Mouse (Mus musculus): Measurements from ENCODE around the gene Pcmt1. TPM values are rescaled to one million over a fixed set of nuclear protein-coding genes. Genes with fewer than 3 reads are reported as not detected.
A peak's percentile ranks its signal among the peaks of the same experiment; 100 is the strongest.

Pcmt1 gene
- 72.8 and 73.9 TPM in 2 replicates for polyA plus RNA-seq (2011; ENCODE audit: insufficient read depth, insufficient read length, low read depth, missing spikeins)

DNA sequence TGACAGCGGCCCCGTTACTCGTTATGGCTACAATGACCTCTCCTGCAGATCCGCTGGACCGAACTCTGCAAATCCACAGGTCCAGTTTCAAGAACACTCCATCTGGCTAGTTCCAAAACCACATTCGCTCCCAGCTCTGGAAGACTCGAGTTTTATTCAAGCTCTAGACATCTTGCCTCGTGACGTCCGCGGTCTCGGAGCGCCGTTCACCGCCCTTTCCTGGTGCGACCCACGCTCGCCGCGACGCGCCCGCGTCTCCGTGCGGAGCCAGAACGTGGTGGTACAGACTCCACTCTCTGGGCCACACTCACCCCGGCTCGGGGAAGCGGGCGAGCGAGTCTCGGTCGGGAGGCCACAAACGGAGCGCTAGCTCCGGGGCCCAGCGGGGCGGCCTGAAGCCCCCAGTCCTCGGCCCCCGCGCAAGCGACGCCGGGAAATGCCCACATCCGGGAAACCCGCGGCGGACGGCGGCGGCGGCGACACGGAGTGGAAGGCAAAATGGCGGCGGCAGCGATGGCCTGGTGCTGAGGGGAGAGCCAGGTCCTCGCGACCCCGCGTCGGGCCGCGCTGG, at the start of gene Pcmt1, which contains the start of gene Lats1:
Gene Pcmt1, minus strand, starts transcription at position 406 of the 571 bp plus-strand sequence.
Gene Lats1, plus strand, starts transcription at position 484 of the 571 bp plus-strand sequence.
- no peaks in the 10 kb centered on the region for H3K27me3 ChIP-seq (ENCODE audit: control insufficient read depth, insufficient read depth, low read length, poor library complexity, severe bottlenecking)
- no peak within 1 kb of the TSS for H3K27ac ChIP-seq (ENCODE audit: insufficient read depth, low read length)
- H3K9me3 ChIP-seq (replicated peaks; ENCODE audit: control insufficient read depth, insufficient read depth, low read length, poor library complexity, severe bottlenecking) = no peaks in the 10 kb centered on the region
- H3K4me3 ChIP-seq (ENCODE audit: low read depth, low read length) = peak within 1 kb of the TSS; percentile 82
- H3K36me3 ChIP-seq (ENCODE audit: control insufficient read depth, insufficient read depth, low read length, poor library complexity, severe bottlenecking) = peaks cover 37% of the 10 kb centered on the region
- TF ChIP-seq EP300 (IDR thresholded peaks at IDR 0.05; ENCODE audit: insufficient read depth, low read depth, low read length) (no peak), POLR2A (IDR thresholded peaks at IDR 0.05; ENCODE audit: insufficient read depth, low read length) (peak; percentile 43)
- peak within 1 kb of the TSS; percentile 99 for H3K9ac ChIP-seq (ENCODE audit: low read depth, poor library complexity, severe bottlenecking)
- H3K4me1 ChIP-seq (ENCODE audit: control insufficient read depth, insufficient read depth, low read length) = no peaks in the 10 kb centered on the region

- no peaks in the 10 kb centered on the region for H3K27me3 ChIP-seq (ENCODE audit: control insufficient read depth, insufficient read depth, low read length, poor library complexity, severe bottlenecking)
- H3K9me3 ChIP-seq (replicated peaks; ENCODE audit: control insufficient read depth, insufficient read depth, low read length, poor library complexity, severe bottlenecking) = no peaks in the 10 kb centered on the region
- peak overlapping the region; percentile 12; the same call in 1 of the 2 replicates for H3K4me3 ChIP-seq (ENCODE audit: low read depth, low read length)
- H3K9ac ChIP-seq (ENCODE audit: low read depth, poor library complexity, severe bottlenecking) = peak overlapping the region; percentile 72
- H3K4me1 ChIP-seq (ENCODE audit: control insufficient read depth, insufficient read depth, low read length) = no peaks in the 10 kb centered on the region
- H3K27ac ChIP-seq (ENCODE audit: insufficient read depth, low read length) = no peak overlapping the region
- TF ChIP-seq POLR2A (IDR thresholded peaks at IDR 0.05; ENCODE audit: insufficient read depth, low read length) (no peak), EP300 (IDR thresholded peaks at IDR 0.05; ENCODE audit: insufficient read depth, low read depth, low read length) (no peak), CTCF (IDR thresholded peaks at IDR 0.05; ENCODE audit: low read depth, low read length) (no peak)
- H3K36me3 ChIP-seq (ENCODE audit: control insufficient read depth, insufficient read depth, low read length, poor library complexity, severe bottlenecking) = no peaks in the 10 kb centered on the region
Observed at GRCm38 (mm10) chr10:7727011-7727410, 46.1 kb upstream of the Pcmt1 start.

GRCm38 (mm10) chr10:7726501-7726812, 45.5 kb upstream of the Pcmt1 start:
- Histone ChIP-seq H3K9ac (ENCODE audit: low read depth, poor library complexity, severe bottlenecking) (peak overlapping the region; percentile 72), H3K36me3 (ENCODE audit: control insufficient read depth, insufficient read depth, low read length, poor library complexity, severe bottlenecking) (no peaks in the 10 kb centered on the region), H3K4me1 (ENCODE audit: control insufficient read depth, insufficient read depth, low read length) (no peaks in the 10 kb centered on the region), H3K4me3 (ENCODE audit: low read depth, low read length) (peak overlapping the region; percentile 89), H3K27me3 (ENCODE audit: control insufficient read depth, insufficient read depth, low read length, poor library complexity, severe bottlenecking) (no peaks in the 10 kb centered on the region), H3K27ac (ENCODE audit: insufficient read depth, low read length) (no peak overlapping the region), H3K9me3 (replicated peaks; ENCODE audit: control insufficient read depth, insufficient read depth, low read length, poor library complexity, severe bottlenecking) (no peaks in the 10 kb centered on the region)
- TF ChIP-seq CTCF (IDR thresholded peaks at IDR 0.05; ENCODE audit: low read depth, low read length) (no peak), EP300 (IDR thresholded peaks at IDR 0.05; ENCODE audit: insufficient read depth, low read depth, low read length) (no peak), POLR2A (IDR thresholded peaks at IDR 0.05; ENCODE audit: insufficient read depth, low read length) (no peak)

GRCm38 (mm10) chr10:7725751-7726500, 45.0 kb upstream of the Pcmt1 start, which contains the start of gene Katna1:
TSS of gene Katna1 (plus strand) at chr10:7726000.
- no peak within 1 kb of the TSS for H3K27ac ChIP-seq (ENCODE audit: insufficient read depth, low read length)
- H3K9me3 ChIP-seq (replicated peaks; ENCODE audit: control insufficient read depth, insufficient read depth, low read length, poor library complexity, severe bottlenecking) = no peaks in the 10 kb centered on the region
- H3K4me3 ChIP-seq (ENCODE audit: low read depth, low read length) = peak within 1 kb of the TSS; percentile 89
- H3K36me3 ChIP-seq (ENCODE audit: control insufficient read depth, insufficient read depth, low read length, poor library complexity, severe bottlenecking) = no peaks in the 10 kb centered on the region
- TF ChIP-seq CTCF (IDR thresholded peaks at IDR 0.05; ENCODE audit: low read depth, low read length) = no peak
- TF ChIP-seq POLR2A (IDR thresholded peaks at IDR 0.05; ENCODE audit: insufficient read depth, low read length) = peak; percentile 46
- no peak for TF ChIP-seq EP300 (IDR thresholded peaks at IDR 0.05; ENCODE audit: insufficient read depth, low read depth, low read length)
- no peaks in the 10 kb centered on the region for H3K4me1 ChIP-seq (ENCODE audit: control insufficient read depth, insufficient read depth, low read length)
- H3K27me3 ChIP-seq (ENCODE audit: control insufficient read depth, insufficient read depth, low read length, poor library complexity, severe bottlenecking) = no peaks in the 10 kb centered on the region
- peak within 1 kb of the TSS; percentile 72 for H3K9ac ChIP-seq (ENCODE audit: low read depth, poor library complexity, severe bottlenecking)

GRCm38 (mm10) chr10:7715056-7715455, 34.1 kb upstream of the Pcmt1 start:
- H3K27me3 ChIP-seq (ENCODE audit: control insufficient read depth, insufficient read depth, low read length, poor library complexity, severe bottlenecking) = no peaks in the 10 kb centered on the region
- peaks cover 17% of the 10 kb centered on the region for H3K36me3 ChIP-seq (ENCODE audit: control insufficient read depth, insufficient read depth, low read length, poor library complexity, severe bottlenecking)
- no peak overlapping the region for H3K9ac ChIP-seq (ENCODE audit: low read depth, poor library complexity, severe bottlenecking)
- no peaks in the 10 kb centered on the region for H3K4me1 ChIP-seq (ENCODE audit: control insufficient read depth, insufficient read depth, low read length)
- no peaks in the 10 kb centered on the region for H3K9me3 ChIP-seq (replicated peaks; ENCODE audit: control insufficient read depth, insufficient read depth, low read length, poor library complexity, severe bottlenecking)
- no peak overlapping the region for H3K4me3 ChIP-seq (ENCODE audit: low read depth, low read length)
- no peak for TF ChIP-seq CTCF (IDR thresholded peaks at IDR 0.05; ENCODE audit: low read depth, low read length)
- TF ChIP-seq EP300 (IDR thresholded peaks at IDR 0.05; ENCODE audit: insufficient read depth, low read depth, low read length) = 0 out of 2 replicates have a peak, but pooled peaks have one; percentile 28
- H3K27ac ChIP-seq (ENCODE audit: insufficient read depth, low read length) = peak overlapping the region; percentile 66

GRCm38 (mm10) chr10:7712506-7712905, 31.6 kb upstream of the Pcmt1 start:
- no peak overlapping the region for H3K9ac ChIP-seq (ENCODE audit: low read depth, poor library complexity, severe bottlenecking)
- no peak overlapping the region for H3K27ac ChIP-seq (ENCODE audit: insufficient read depth, low read length)
- no peak overlapping the region for H3K4me3 ChIP-seq (ENCODE audit: low read depth, low read length)
- no peaks in the 10 kb centered on the region for H3K27me3 ChIP-seq (ENCODE audit: control insufficient read depth, insufficient read depth, low read length, poor library complexity, severe bottlenecking)
- no peaks in the 10 kb centered on the region for H3K9me3 ChIP-seq (replicated peaks; ENCODE audit: control insufficient read depth, insufficient read depth, low read length, poor library complexity, severe bottlenecking)
- H3K36me3 ChIP-seq (ENCODE audit: control insufficient read depth, insufficient read depth, low read length, poor library complexity, severe bottlenecking) = peaks cover 17% of the 10 kb centered on the region
- TF ChIP-seq POLR2A (IDR thresholded peaks at IDR 0.05; ENCODE audit: insufficient read depth, low read length) (no peak), EP300 (IDR thresholded peaks at IDR 0.05; ENCODE audit: insufficient read depth, low read depth, low read length) (no peak), CTCF (IDR thresholded peaks at IDR 0.05; ENCODE audit: low read depth, low read length) (no peak)
- H3K4me1 ChIP-seq (ENCODE audit: control insufficient read depth, insufficient read depth, low read length) = no peaks in the 10 kb centered on the region
